In the genomic region with DNA sequence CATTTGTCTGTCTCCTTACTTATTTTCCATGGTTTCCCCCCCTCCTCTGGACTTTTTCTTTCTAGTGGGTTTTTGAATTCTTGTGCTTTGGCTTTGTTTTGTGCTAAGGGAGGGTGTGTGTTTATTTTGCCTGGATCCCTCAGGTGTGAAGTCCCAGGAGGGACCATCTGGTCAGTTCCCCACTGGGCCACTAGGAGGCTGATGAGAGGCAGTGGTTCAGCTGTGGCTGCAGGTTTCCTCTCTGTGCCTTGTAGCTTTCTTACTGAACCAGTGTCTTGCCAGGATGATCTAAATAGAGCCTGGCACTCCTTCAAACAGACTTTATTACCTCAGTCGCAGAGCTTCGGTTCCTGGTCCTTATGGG, we compare ENCODE assay signal across 8 mouse cellular contexts. TPM values are rescaled to one million over a fixed set of nuclear protein-coding genes. Genes with fewer than 3 reads are reported as not detected.
DNase-seq lines count a peak whose midpoint lies in the region.

No protein-coding gene starts in this region.

- H3K36me3 ChIP-seq in megakaryocyte, embryonic 14.5 days (replicated peaks; ENCODE audit: low read length): peaks cover 32% of the 10 kb centered on the region

- DNase-seq in WW6 (ENCODE audit: low read depth, low spot score): peak; percentile 56
- peak; percentile 80 to 89 for DNase-seq in cerebellum, postnatal 25 days
- peak; percentile 77 for DNase-seq in gastrocnemius, adult 18-20 months (ENCODE audit: low spot score)
- DNase-seq in hindlimb bud, embryonic 11.5 days (ENCODE audit: extremely low spot score, low read depth, low spot score): peak; percentile 66
- DNase-seq in left cerebral cortex, adult 8-10 months (ENCODE audit: low spot score in 2 of 2): peak; percentile 53 to 61
- peak; percentile 79 to 81 for DNase-seq in right cerebral cortex, adult 2 months (ENCODE audit: low spot score in 2 of 2)
- DNase-seq in urinary bladder, adult 2 months (ENCODE audit: low spot score): peak; percentile 45

- peaks cover 37% of the 10 kb centered on the region for H3K4me1 ChIP-seq in megakaryocyte, embryonic 14.5 days

- no peaks in the 10 kb centered on the region for H3K9me3 ChIP-seq in megakaryocyte, embryonic 14.5 days

- peaks cover 33% of the 10 kb centered on the region for H3K27me3 ChIP-seq in megakaryocyte, embryonic 14.5 days (replicated peaks)

- peak overlapping the region; percentile 93 for H3K4me3 ChIP-seq in megakaryocyte, embryonic 14.5 days (replicated peaks)

RNA-seq across cellular contexts. Expression of gene Zfp821, which starts 1.5 kb away (rescaled TPM):
- 1 to 10 TPM; 3.6 to 5.6 TPM for total RNA-seq in gastrocnemius, adult 18-20 months (2021)
- total RNA-seq in left cerebral cortex, adult 8-10 months (2022): 10 to 100 TPM; 38.5 to 41.9 (median 39.0) TPM
- 2.4 and 4.7 TPM in 2 replicates for polyA plus RNA-seq in megakaryocyte, embryonic 14.5 days (2012; ENCODE audit: insufficient read depth, low replicate concordance)
- 13.4 and 15.2 TPM in 2 replicates for polyA plus RNA-seq in urinary bladder, adult 2 months (2012; rRNA removed)

RNA-seq across cellular contexts. Expression of gene Ist1, which starts 13.8 kb away (rescaled TPM):
- total RNA-seq in gastrocnemius, adult 18-20 months (2021): 10 to 100 TPM; 27.7 to 32.7 TPM
- 10 to 100 TPM; 71.8 to 75.1 (median 72.0) TPM for total RNA-seq in left cerebral cortex, adult 8-10 months (2022)
- polyA plus RNA-seq in megakaryocyte, embryonic 14.5 days (2012; ENCODE audit: insufficient read depth, low replicate concordance): 11.1 and 15.2 TPM in 2 replicates
- 84.2 and 98.4 TPM in 2 replicates for polyA plus RNA-seq in urinary bladder, adult 2 months (2012; rRNA removed)

RNA-seq across cellular contexts. Expression of gene Atxn1l, which starts 30.7 kb away (rescaled TPM):
- total RNA-seq in gastrocnemius, adult 18-20 months (2021): 10 to 100 TPM; 21.8 to 23.4 TPM
- 10 to 100 TPM; 39.5 to 50.7 (median 43.0) TPM for total RNA-seq in left cerebral cortex, adult 8-10 months (2022)
- 1.5 and 6.3 TPM in 2 replicates for polyA plus RNA-seq in megakaryocyte, embryonic 14.5 days (2012; ENCODE audit: insufficient read depth, low replicate concordance)
- polyA plus RNA-seq in urinary bladder, adult 2 months (2012; rRNA removed): 11.3 and 13.7 TPM in 2 replicates

Comparison
In these comparisons a context has a peak if more than half of its experiments do, and no peak if none do; other contexts are left out.
1. Peak in every context shown above with its lines: DNase-seq and H3K4me3 ChIP-seq.
2. RNA of gene Zfp821, which starts 1.5 kb away (total RNA-seq): 38.5 to 41.9 TPM in left cerebral cortex, adult 8-10 months; 3.6 to 5.6 TPM in gastrocnemius, adult 18-20 months; every median in the first group is over 4 times any median in the second.